Comparison of ENCODE assay signal across 8 mouse cellular contexts in genomic region chr4:148286226-148287031, GRCm38 (mm10). TPM values are rescaled to one million over a fixed set of nuclear protein-coding genes. Genes with fewer than 3 reads are reported as not detected.
A peak's percentile ranks its signal among the peaks of the same experiment; 100 is the strongest.
DNase-seq lines count a peak whose midpoint lies in the region; ATAC-seq and TF ChIP-seq lines count a peak whose summit lies in the region.

No protein-coding gene starts in this region.

- DNase-seq in heart, postnatal 10 days: peak; percentile 26 to 43
- DNase-seq in heart, postnatal 25 days (ENCODE audit: low spot score): no peak
- peak; percentile 44 to 59 for DNase-seq in cerebellum, postnatal 25 days
- DNase-seq in liver, postnatal 0 days: peak; percentile 34
- peak; percentile 64 to 67 for DNase-seq in right cerebral cortex, postnatal 10 days (ENCODE audit: low spot score in 2 of 2)
- no peak for DNase-seq in ovary, postnatal 10 days (ENCODE audit: low spot score)

- no peaks in the 10 kb centered on the region for H3K36me3 ChIP-seq in ES-Bruce4 (ENCODE audit: control insufficient read depth, insufficient read depth, low read length, poor library complexity, severe bottlenecking)
- no peaks in the 10 kb centered on the region for H3K36me3 ChIP-seq in hindbrain, embryonic 12.5 days
- no peaks in the 10 kb centered on the region for H3K36me3 ChIP-seq in liver, postnatal 0 days (replicated peaks; ENCODE audit: insufficient read depth, low read length)

- no peaks in the 10 kb centered on the region for H3K27me3 ChIP-seq in ES-Bruce4 (ENCODE audit: control insufficient read depth, insufficient read depth, low read length, poor library complexity, severe bottlenecking)
- H3K27me3 ChIP-seq in hindbrain, embryonic 12.5 days: peaks cover 19% of the 10 kb centered on the region
- peaks cover 31% of the 10 kb centered on the region for H3K27me3 ChIP-seq in liver, postnatal 0 days (ENCODE audit: insufficient read depth, low read length)

- 15% methylated on average over 22 of the region's 22 CpGs for WGBS in hindbrain, embryonic 12.5 days
- WGBS in liver, postnatal 0 days (ENCODE audit: insufficient replicate concordance): 19% methylated on average over 22 of the region's 22 CpGs

- H3K4me2 ChIP-seq in hindbrain, embryonic 12.5 days (replicated peaks): peak overlapping the region; percentile 68
- no peak overlapping the region for H3K4me2 ChIP-seq in liver, postnatal 0 days (ENCODE audit: low read depth, low read length)

- no peak for TF ChIP-seq POLR2A in ES-Bruce4 (IDR thresholded peaks at IDR 0.05; ENCODE audit: insufficient read depth, low read length)

- TF ChIP-seq CTCF in ES-Bruce4 (IDR thresholded peaks at IDR 0.05; ENCODE audit: low read depth, low read length): no peak
- TF ChIP-seq CTCF in liver, postnatal 0 days (IDR thresholded peaks at IDR 0.05; ENCODE audit: low read depth): no peak

- H3K9me3 ChIP-seq in ES-Bruce4 (replicated peaks; ENCODE audit: control insufficient read depth, insufficient read depth, low read length, poor library complexity, severe bottlenecking): no peaks in the 10 kb centered on the region
- H3K9me3 ChIP-seq in hindbrain, embryonic 12.5 days (replicated peaks): no peaks in the 10 kb centered on the region
- no peaks in the 10 kb centered on the region for H3K9me3 ChIP-seq in liver, postnatal 0 days (ENCODE audit: low read length)

- no peak overlapping the region for H3K27ac ChIP-seq in ES-Bruce4 (ENCODE audit: insufficient read depth, low read length)
- H3K27ac ChIP-seq in hindbrain, embryonic 12.5 days: no peak overlapping the region
- no peak overlapping the region for H3K27ac ChIP-seq in liver, postnatal 0 days (ENCODE audit: low read depth)

- H3K9ac ChIP-seq in ES-Bruce4 (ENCODE audit: low read depth, poor library complexity, severe bottlenecking): no peak overlapping the region
- peak overlapping the region; percentile 85 for H3K9ac ChIP-seq in hindbrain, embryonic 12.5 days
- no peak overlapping the region for H3K9ac ChIP-seq in liver, postnatal 0 days (replicated peaks)

- H3K4me3 ChIP-seq in ES-Bruce4 (ENCODE audit: low read depth, low read length): peak overlapping the region; percentile 52
- H3K4me3 ChIP-seq in hindbrain, embryonic 12.5 days: peak overlapping the region; percentile 57
- H3K4me3 ChIP-seq in liver, postnatal 0 days (ENCODE audit: low read depth, low read length): no peak overlapping the region

- no peaks in the 10 kb centered on the region for H3K4me1 ChIP-seq in ES-Bruce4 (ENCODE audit: control insufficient read depth, insufficient read depth, low read length)
- H3K4me1 ChIP-seq in hindbrain, embryonic 12.5 days: peaks cover 42% of the 10 kb centered on the region
- H3K4me1 ChIP-seq in liver, postnatal 0 days (ENCODE audit: insufficient read depth): 0 out of 2 replicates have a peak, but pooled peaks cover 3% of the 10 kb centered on the region

- intact Hi-C loops in heart, postnatal 10 days (cut with DNase I): loop anchor here (5.0 kb wide), 1 partner anchor 146 kb away; no protein-coding TSS in a partner anchor
- intact Hi-C loops in heart, postnatal 25 days (cut with DNase I): no loop called here

- ATAC-seq in hindbrain, embryonic 12.5 days (ENCODE audit: low FRiP score): no peak
- ATAC-seq in liver, postnatal 0 days: no peak

- TF ChIP-seq EP300 in ES-Bruce4 (IDR thresholded peaks at IDR 0.05; ENCODE audit: insufficient read depth, low read depth, low read length): no peak
- TF ChIP-seq EP300 in liver, postnatal 0 days (IDR thresholded peaks at IDR 0.05; ENCODE audit: low read depth): no peak

RNA-seq across cellular contexts. Expression of gene Disp3, which starts 1.3 kb away (rescaled TPM):
- under 1 TPM in 1 of 2 experiments, not detected in 1; 0.14 TPM for total RNA-seq in heart, postnatal 10 days (2021)
- not detected for total RNA-seq in heart, postnatal 25 days (2021)
- 0.56 and 1.0 TPM in 2 replicates for polyA plus RNA-seq in ES-Bruce4 (2011; ENCODE audit: insufficient read depth, insufficient read length, low read depth, missing spikeins)
- 13.2 and 14.7 TPM in 2 replicates for polyA plus RNA-seq in hindbrain, embryonic 12.5 days (2016; fragmentation: Nextera tagmentation; extraction: Ambion mirVana)
- polyA plus RNA-seq in liver, postnatal 0 days (2015; fragmentation: Nextera tagmentation; extraction: Ambion mirVana): not detected in 2 replicates

Comparison
In these comparisons a context has a peak if more than half of its experiments do, and no peak if none do; other contexts are left out.
1. DNase-seq: peak in heart, postnatal 10 days (2 of 2), cerebellum, postnatal 25 days (2 of 2), liver, postnatal 0 days (single experiment) and right cerebral cortex, postnatal 10 days (2 of 2); none in heart, postnatal 25 days (single experiment) and ovary, postnatal 10 days (single experiment).